Mouse (Mus musculus): ENCODE results near the gene Tmem53.

Tmem53 gene

DNA sequence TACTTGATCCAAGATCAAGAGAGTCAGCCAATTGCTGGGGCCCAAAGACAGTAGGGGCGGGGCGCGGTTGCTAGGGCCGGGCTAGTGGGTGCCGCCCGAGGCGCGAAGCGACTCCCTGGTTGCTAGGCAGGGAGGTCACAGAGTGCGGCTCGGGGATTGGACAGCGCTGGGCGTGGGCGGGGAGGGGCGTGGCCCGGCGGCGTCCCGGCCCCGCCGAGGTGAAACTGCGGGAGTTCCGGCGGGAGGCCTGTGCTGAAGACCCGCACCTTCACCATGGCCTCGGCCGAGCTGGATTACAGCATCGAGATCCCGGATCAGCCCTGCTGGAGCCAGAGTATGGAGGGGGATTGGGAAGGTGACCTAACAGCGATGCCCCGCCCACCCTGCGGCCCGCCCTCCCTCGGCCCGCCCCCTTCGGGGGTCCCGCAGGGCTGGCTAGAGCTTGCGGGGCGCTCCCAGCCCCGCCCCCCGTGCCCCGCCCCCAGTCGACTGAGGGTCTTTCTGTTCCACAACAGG is at the start of gene Tmem53, which contains the start of gene Armh1:
Gene Tmem53, plus strand, starts transcription at position 151 of the 516 bp plus-strand sequence.
Gene Armh1, minus strand, starts transcription at position 325 of the 516 bp plus-strand sequence.
- peak; percentile 84 for DNase-seq (ENCODE audit: low spot score)

DNA sequence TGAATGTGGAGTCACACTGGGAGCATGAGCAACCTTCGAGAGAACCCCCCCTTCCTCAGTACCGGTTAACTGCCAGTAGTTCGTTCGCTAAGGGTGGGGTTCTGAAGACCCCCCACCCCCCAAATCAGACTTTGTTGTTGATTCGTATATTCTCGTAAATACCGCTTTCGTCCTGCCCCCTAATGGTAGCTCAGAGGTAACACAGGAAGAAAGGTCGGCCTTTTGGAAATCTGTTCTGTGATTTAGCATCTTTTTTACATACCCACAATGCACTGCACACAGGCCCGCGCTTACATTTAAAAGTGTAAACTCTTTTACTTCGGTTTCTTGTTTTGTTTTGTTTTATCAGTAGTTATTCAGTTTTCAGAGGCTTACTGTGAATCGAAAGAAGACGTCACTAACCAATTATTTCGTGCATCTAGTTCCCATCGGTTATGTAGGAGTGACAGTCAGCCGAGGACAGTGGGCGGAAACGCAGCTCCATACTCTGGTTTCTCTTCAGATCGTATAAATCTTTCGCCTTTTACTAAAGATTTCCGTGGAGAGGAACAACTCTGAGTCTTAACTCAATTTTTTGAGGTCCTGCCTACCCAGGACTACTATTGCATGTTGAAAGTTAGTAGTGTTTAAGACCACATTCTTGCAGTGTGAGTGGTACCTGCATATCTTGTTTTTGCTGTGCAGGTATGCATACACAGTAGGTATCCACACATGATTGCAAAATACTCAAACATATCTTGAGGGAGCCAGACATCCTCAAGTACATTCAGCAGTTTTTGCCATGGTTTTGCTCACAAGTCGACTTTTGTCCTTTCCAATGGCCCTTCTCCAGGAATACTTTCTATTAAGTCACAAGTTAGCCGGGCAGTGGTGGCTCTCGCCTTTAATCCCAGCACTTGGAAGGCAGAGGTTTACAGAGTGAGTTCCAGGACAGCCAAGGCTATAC is 49.4 kb upstream of the Tmem53 start:
- no peak for DNase-seq (ENCODE audit: low spot score)

DNA sequence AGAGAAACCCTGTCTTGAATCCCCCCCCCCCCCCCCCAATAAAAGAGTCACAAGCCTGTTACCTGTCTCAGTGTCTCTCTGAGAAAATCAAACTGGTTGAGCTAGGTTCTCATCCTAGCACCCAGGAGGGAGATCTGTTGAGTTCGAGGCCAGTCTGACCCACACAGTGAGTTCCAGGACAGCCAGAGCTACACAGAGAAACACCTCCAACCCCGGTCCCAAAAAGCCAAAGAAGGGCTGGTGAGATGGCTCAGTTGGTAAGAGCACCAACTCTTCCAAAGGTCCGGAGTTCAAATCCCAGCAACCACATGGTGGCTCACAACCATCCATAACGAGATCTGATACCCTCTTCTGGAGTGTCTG is 48.8 kb upstream of the Tmem53 start:
- DNase-seq (ENCODE audit: low spot score), result no peak

DNA sequence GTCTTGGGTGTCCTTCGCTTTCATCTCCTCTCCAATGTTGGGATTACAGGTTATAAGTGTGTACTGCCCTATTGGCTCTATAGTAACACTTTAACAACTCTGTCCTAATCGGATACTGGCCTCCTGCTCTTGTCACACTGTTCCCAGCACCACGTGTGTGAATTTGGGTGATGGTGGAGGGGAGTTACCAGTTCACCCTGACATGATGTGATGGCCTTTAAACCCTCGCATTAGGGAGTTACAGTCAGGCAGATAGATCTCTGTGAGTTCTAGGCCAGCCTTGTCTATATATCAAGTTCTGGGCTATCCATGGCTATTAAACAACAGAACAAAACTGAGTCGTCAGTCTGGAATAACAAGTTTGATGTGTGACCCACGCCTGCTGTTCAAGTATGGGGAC is 42.2 kb upstream of the Tmem53 start:
- no peak for DNase-seq (ENCODE audit: low spot score)

DNA sequence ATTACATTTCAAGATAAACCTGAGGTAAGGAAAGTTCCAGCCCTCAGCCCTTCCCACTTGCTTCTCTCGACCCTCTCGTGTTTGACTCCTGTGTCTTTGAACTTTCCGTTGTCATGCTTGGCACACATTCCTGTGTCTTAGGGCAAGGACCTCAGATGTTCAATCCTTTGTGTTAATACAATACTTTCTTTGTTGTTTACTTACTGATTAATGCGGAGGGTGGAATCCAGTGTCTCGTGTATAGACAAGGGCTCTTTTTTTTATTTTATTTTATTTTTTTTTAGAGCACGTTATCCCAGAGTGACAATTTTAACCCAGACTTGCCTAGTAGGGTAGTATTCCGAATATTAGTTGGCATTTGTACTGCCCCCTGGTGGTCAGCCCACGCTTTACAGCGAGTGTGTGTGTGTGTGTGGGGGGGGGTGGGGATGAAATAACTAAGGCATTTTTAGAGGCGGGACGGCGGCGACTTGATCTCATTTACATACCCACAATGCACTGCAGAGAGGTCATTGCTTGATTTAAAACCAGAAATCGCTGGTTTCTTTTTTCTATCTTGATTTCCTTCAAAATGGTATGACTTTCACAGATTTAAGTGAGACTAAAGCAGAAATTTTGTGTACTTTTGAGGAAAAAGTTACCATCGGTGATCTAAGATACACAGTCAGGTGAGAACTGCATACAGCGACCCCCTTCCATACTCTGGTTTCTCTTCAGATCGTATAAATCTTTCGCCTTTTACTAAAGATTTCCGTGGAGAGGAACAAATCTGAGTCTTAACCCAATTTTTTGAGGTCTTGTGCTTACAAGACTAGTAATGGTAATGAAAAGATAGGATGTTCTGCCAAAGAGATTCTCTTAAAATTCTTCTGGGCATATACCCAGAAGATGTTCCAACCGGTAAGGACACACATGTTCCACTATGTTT is 41.3 kb upstream of the Tmem53 start:
- peak; percentile 40 for DNase-seq (ENCODE audit: low spot score)

DNA sequence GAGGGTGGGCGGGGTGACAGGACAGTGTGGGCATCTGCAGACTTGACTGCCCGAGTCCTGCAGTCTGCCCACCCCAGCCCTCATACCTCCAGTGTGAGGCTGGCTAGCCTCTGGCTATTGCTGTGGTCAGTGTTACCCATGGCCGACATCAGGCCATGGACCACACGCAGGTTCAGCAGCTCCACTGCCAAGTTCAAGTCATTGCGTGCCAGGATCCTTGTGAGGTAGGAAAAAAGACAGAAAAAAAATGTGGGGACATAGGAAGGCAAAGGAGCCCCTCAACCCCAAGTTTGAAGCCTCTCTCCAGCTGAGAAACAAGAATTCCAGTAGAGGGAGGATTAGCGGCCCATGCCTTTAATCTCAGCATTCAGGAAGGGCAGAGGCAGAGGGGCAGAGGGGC is 37.5 kb upstream of the Tmem53 start:
- no peak for DNase-seq (ENCODE audit: low spot score)

DNA sequence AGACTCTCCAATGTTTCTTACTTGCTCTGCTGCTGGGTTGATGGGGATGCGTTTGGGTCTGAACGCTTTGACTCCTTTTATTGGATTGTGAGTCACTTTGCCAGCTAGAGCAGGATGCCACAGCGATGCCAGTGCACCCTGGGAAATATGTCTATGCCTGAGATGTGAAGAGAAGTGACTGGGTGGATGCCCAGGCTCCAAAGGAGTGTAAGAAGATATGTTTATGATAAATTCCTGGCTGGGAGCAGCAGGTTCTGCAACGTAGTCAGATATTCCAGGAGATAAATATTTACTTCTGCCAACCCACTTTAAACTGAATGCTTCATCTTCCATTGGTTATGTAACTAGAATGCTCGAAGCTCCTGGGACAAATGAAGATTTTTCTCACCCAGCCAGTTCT is 34.7 kb upstream of the Tmem53 start:
- no peak for DNase-seq (ENCODE audit: low spot score)

DNA sequence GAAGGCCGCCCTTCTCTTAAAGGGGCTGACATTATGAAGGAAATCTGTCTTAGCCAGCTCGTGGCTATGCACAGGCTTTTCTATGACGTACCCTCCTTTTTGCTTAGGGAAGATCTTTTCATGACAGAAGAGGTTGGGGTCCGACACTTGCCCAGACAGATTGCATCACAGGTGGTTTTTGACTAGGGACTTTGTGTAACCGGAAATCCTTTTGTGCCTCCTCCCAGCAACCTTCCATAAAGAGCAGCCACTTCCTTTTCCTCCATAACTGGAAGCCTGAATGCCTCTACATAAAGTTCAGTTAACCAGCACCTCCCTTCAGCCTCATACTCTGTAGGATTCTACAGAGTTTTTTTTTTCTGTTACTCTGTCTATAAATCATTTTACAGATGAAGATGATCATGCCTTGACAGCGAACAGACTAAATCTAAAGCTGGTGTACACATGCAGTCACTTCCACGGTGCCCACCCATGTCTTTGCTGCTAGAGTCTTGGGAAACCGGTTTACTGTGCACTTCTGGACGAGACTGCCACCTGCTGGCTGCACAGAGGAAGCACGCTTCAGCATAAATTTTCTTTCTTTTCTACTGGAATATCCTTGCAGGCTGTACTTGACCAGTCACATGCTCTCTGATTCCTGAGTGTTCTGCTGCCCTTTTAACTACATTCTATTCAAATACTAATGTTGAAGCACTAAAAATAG is 33.1 kb upstream of the Tmem53 start:
- DNase-seq (ENCODE audit: low spot score), result no peak

DNA sequence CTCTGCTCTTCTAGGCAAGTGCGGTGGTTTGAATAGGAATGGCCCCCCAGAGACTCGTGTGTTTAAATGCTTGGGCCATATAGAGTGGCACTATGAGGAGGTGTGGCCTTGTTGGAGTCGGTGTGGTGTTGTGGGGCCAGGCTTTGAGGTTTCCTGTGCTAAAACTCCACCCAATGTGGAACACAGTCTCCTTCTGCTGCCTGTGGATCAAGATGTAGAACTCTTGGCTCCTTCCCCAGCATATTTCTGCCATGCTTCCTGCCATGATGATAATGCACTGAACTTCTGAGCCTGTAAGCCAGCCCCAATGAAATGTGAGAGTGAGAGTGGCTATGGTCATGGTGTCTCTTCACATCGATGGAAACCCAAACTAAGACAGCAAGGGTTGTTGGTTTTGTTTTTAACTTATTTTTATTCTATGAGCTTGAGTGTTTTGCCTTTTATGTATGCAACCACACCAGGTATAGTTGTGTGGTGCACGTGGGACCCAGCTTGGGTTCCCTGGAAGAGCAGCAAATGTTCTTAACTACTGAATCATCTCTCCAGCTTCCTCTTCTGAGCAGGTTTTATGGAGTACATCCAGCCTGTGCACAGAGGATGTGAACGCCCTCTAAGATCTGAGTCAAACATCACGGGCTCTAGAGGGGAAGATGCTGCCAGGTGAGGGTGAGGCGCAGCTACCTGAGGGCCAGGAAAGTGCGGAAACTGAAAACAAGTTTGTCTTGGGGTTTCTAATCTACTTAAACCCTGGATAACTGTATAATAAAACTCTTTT is 30.8 kb upstream of the Tmem53 start:
- no peak for DNase-seq (ENCODE audit: low spot score)

DNA sequence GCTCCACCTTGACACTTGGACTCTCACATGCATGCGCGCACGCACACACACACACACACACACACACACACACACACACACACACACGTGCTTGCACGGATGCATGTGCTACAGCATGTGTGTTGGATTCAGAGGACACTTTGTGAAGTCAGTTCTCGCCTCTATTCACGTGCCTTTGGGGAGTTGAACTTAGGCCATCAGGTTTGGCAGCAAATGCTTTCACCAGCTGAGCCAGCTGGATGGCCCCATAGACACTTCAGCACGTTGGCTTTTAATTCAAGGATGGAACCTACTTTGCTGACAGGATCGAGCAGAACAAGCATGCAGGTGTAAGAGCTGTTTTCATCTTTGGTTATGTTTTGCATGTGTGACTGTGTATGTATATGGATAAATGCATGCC is 29.9 kb upstream of the Tmem53 start:
- DNase-seq (ENCODE audit: low spot score), result no peak

DNA sequence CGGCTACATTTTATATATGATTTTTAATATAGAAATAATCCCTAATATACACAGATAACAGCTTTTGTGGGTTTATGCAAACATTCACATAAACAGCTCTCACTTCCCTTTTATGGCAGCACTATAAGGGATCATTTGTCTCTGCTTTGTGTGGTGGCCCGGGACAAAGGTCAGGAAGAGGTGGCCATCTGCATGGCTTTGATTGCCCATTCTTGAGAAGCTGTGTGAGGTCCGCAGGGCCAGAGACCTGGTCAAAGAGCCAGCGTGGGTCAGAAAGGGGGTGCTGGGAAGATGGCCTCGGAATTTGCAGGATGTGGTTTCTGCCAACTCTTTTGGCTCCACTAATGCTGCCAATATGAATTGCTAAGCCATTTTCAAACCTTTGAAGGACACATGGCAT is 28.8 kb upstream of the Tmem53 start:
- DNase-seq (ENCODE audit: low spot score), result no peak

DNA sequence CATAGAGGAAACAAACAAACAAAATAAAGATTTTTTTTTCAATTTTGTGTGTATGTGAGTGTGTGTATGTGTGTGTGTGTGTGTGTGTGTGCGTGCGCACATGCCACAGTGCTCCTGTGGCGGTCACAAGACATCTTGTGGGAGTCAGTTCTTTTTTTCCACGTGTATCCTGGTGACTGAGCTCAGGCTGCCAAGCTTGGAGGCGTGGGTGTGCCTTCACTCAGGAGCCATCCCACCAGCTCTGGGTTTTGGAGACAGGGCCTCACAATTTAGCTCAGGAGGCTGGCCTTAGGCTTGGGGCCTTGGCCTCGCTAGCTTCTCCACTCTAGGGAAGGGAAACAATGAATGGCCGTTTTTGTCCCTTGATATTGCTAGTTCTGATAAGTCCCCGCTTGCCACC is 27.6 kb upstream of the Tmem53 start:
- DNase-seq (ENCODE audit: low spot score), result no peak

DNA sequence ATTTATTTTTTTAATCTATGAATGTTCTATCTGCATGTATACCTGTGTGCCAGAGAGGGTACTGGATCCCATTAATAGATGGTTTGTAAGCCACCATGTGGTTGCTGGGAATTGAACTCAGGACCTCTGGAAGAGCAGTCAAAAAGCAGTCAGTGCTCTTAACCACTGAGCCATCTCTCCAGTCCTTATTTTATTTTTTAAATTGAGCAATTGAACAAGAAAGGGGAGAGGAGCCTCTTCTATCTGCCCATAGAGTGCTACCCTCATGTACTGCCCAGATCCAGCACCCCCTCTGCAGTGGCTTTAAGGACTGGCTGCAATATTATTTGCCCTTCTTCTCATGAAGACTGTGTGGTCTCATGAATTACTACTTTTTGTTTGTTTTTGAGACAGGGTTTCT is 26.5 kb upstream of the Tmem53 start:
- no peak for DNase-seq (ENCODE audit: low spot score)

DNA sequence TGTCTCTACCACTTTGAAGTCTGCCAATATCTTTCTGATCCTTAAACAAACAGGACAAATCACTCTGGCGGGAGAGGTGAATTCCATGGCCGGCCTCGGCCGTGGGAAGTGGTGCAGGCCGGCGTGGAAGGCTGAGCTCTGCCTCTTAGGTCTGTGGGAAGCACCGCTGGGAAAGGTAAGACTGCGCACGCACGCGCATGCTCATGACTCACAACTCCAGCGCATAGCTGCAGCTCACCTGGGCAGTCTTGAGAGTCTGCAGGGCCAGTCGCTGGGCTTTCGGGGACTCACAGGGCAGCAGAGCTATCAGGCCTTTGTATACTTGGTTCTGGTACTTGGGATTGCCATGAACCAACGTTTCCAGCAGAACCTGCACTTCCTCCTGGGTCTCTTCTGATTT is 22.2 kb upstream of the Tmem53 start:
- DNase-seq (ENCODE audit: low spot score), result no peak

DNA sequence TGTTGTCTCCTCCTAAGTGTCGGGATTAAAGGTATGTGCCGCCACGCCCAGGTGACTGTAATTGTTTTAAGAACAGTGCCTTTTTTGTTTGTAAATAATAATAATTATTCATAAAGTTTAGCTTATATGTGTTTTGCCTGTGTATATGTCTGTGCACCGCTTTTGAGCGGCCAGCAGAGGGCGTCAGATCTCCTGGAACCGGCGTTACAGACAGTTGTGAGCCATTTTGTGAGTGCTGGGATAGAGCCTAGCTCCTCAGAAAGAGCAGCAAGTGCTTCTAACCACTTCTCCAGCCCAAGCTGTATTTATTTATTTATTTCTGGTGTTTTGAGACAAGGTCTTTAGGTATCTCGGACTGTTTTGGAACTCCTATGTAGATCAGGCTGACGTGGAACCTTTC is 21.4 kb upstream of the Tmem53 start:
- no peak for DNase-seq (ENCODE audit: low spot score)

DNA sequence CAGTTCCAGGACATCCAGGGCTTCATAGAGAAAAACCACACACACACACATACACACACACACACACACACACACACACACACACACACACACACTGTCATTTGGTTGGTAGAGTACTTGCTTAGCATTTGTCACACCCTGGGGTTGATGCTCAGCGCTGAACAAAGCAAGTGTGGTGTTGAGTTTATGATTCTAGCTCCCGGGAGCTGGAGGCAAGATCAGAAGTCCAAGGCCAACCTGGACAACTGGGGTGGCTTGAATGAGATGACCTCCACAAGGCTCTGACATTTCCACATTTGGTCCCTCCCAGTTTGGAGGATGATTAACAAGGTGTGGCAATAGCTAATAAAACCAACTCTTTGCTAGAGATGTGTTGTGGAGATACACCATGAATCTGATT is 20.5 kb upstream of the Tmem53 start:
- no peak for DNase-seq (ENCODE audit: low spot score)

DNA sequence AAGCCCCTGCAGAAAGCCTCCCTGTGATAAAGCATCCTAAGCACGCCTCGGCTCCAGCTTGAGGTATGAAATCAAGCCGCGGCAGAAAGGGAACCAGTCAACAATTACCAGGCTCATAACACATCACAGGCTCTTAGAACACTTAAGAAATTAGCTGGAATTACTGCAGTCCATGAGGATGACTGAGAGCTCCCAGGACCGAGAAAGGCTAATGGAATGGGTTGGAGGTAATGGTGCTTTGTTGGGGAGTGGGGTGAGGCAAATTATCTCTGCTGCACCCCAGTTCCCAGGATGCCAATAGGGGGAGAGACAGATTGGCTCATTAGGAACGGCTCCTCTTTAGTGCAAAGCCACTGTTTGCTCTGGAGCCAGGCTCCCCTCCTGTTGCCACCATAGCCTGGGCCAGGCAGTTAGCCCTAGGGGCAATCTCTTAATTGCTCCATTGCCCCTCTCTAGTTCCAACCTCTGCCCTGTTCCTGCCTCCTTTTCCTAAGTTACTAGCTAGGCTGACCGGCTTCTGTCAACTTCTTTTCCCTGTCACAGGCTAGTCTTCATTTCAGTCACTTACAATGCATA is 17.5 kb upstream of the Tmem53 start:
- no peak for DNase-seq (ENCODE audit: low spot score)

DNA sequence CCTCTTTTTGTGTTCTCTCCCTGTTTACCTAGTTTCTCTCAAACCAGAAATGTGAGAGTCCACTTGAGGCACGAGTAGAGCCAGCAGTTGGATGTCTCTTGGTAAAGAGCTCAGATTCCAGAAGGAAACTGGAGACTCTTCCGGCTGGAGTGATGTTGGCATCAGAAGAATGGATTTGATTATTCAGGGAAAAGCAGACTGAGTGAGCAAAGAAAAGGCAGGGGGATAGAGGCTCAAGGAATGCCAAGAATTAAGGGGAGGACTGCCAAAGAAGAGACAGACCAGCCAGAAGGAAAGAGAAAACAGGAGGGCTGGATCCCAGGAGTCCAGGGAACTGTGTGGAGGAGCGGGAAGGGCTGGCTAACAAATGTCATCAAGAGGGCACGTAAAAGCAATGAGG is 15.9 kb upstream of the Tmem53 start:
- DNase-seq (ENCODE audit: low spot score), result no peak

DNA sequence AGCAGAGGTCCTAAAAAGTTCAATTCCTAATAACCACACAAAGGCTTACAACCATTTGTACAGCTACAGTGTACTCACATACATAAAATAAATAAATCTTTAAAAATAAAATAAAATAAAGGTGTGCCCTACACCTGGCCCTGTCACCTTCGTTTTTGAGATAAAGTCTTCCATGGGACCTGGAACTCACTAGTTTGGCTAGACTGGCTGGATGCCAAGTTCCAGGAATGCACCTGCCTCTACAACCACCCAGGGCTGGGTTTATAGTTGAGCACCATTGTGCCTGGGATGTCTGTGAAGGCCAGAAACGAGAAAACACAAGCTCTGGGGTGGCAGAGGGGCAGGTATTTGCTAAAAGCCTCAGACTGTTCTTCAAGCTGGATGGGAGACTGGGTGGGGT is 12.6 kb upstream of the Tmem53 start:
- DNase-seq (ENCODE audit: low spot score), result no peak

DNA sequence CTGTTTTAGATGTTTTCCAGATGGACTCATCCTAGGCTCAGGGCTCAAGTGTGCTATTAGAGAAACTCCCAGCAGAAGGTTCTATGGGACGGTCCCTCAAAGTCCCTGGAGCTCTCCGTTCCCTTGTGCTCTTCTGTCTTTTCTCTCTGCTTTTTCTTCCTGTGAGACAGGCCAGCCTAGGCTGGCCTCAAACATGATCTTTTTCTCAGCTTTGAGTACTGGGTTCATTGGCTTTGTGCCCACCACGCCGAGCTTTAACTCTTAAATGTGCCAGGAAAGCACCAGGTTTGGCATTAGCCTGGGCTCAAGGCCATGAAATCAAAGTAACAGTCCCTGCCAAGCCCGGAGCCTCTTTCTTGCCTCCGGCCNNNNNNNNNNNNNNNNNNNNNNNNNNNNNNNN is 10.9 kb upstream of the Tmem53 start:
- no peak for DNase-seq (ENCODE audit: low spot score)

DNA sequence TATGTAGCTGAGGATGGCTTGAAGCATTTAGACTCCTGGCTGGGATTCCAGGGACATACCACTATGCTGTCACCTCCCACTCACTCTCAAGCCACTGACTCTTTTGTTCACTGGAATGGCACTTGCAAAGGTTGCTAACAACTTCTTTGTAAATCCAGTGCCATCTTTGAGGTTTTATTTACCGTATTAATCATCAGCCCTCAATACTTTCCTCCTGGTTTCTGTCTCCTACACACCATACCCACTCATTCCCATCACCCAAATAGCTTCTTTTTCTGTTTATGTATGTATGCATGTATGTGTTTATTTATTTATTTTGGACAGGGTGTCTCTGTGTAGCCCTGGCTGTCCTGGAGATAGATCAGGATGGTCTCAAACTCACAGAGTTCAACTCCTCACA is 769 bp upstream of the Tmem53 start:
- DNase-seq (ENCODE audit: low spot score), result no peak

Data from ovary, postnatal 10 days (tissue).